Mouse (Mus musculus) hindbrain, embryonic 10.5 days (tissue): ENCODE results near the gene Gm340. TPM values are rescaled to one million over a fixed set of nuclear protein-coding genes. Genes with fewer than 3 reads are reported as not detected.

ENCODE experiments used
- DNase-seq: peaks from one replicate; pipeline ENCODE4 v3.0.0-alpha.2; 2017; ENCODE audit warnings: low spot score
- H3K27ac ChIP-seq: fragments of 300-500 bp; sonication (generic); 2 replicates; pipeline ENCODE4 v1.5.1; 2016; ENCODE audit warnings: mild to moderate bottlenecking, moderate library complexity
- H3K27me3 ChIP-seq: fragments of 300-500 bp; sonication (generic); 2 replicates; pipeline ENCODE4 v1.6.1; 2016; ENCODE audit warnings: mild to moderate bottlenecking; ENCODE audit not compliant: poor library complexity, insufficient read depth, severe bottlenecking
- H3K36me3 ChIP-seq: fragments of 300-500 bp; sonication (generic); 2 replicates; pipeline ENCODE4 v1.6.1; 2016; ENCODE audit warnings: mild to moderate bottlenecking, moderate library complexity
- H3K4me1 ChIP-seq: fragments of 300-500 bp; sonication (generic); replicated peaks from 2 replicates; pipeline ENCODE4 v1.6.1; 2016; ENCODE audit warnings: mild to moderate bottlenecking
- H3K4me3 ChIP-seq: fragments of 300-500 bp; sonication (generic); 2 replicates; pipeline ENCODE4 v1.5.1; 2016; ENCODE audit warnings: mild to moderate bottlenecking, moderate library complexity
- H3K9me3 ChIP-seq: fragments of 300-500 bp; sonication (generic); 2 replicates; pipeline ENCODE4 v1.6.1; 2016; ENCODE audit warnings: mild to moderate bottlenecking, moderate library complexity
- WGBS: fragments of 180-500 bp; shearing (Covaris S2); methylation state at CpG from one replicate; pipeline ENCODE4 v1.1.7; 2016; 5-methylcytosine and 5-hydroxymethylcytosine counted together
- polyA plus RNA-seq: library from polyadenylated mRNA; unstranded; fragments of >200 nt; fragmentation: Nextera tagmentation; extraction: Ambion mirVana; gene quantifications from 2 replicates; pipeline ENCODE4 v1.2.1, GENCODE M21; 2016

The Gm340 gene
- polyA plus RNA-seq, 1 experiment from 2014 or later: 3.0 TPM

- no peak for DNase-seq
- 70% methylated on average over 13 of the region's 13 CpGs for whole genome bisulfite sequencing
These were observed 34.9 kb downstream of the Gm340 start for GRCm38 (mm10) chr19:41617102-41617501.

GRCm38 (mm10) chr19:41618153-41618657 lies 36.0 kb downstream of the Gm340 start:
- no peak overlapping the region for H3K4me3 ChIP-seq
- peaks cover 82% of the 10 kb centered on the region for H3K27me3 ChIP-seq
- no peak for DNase-seq
- H3K27ac ChIP-seq: 0 out of 2 replicates have a peak overlapping the region, but pooled peaks have one; percentile 9
- no peaks in the 10 kb centered on the region for H3K9me3 ChIP-seq
- H3K36me3 ChIP-seq: no peaks in the 10 kb centered on the region
- peaks cover 59% of the 10 kb centered on the region for H3K4me1 ChIP-seq
- WGBS: 65% methylated on average over 6 of the region's 6 CpGs

More at GRCm38 (mm10) chr19:41617102-41617501, 34.9 kb downstream of the Gm340 start:
- H3K36me3 ChIP-seq: no peaks in the 10 kb centered on the region
- peaks cover 63% of the 10 kb centered on the region for H3K4me1 ChIP-seq
- H3K27ac ChIP-seq: no peak overlapping the region
- H3K27me3 ChIP-seq: peaks cover 89% of the 10 kb centered on the region
- H3K4me3 ChIP-seq: no peak overlapping the region
- no peaks in the 10 kb centered on the region for H3K9me3 ChIP-seq

GRCm38 (mm10) chr19:41618771-41619385 lies 36.7 kb downstream of the Gm340 start:
- Histone ChIP-seq H3K36me3 (peaks cover 5% of the 10 kb centered on the region), H3K27me3 (peaks cover 81% of the 10 kb centered on the region), H3K4me1 (peaks cover 52% of the 10 kb centered on the region), H3K9me3 (0 out of 2 replicates have a peak, but pooled peaks cover 3% of the 10 kb centered on the region), H3K27ac (0 out of 2 replicates have a peak overlapping the region, but pooled peaks have one; percentile 9), H3K4me3 (no peak overlapping the region)
- WGBS: 80% methylated on average over 19 of the region's 19 CpGs
- DNase-seq: no peak

- 87% methylated on average over 14 of the region's 14 CpGs for WGBS
- H3K27me3 ChIP-seq: peaks cover 69% of the 10 kb centered on the region
These were observed 38.4 kb downstream of the Gm340 start for GRCm38 (mm10) chr19:41620366-41621092.

GRCm38 (mm10) chr19:41628970-41629369 lies 46.8 kb downstream of the Gm340 start:
- H3K4me3 ChIP-seq: no peak overlapping the region
- no peak for DNase-seq
- no peak overlapping the region for H3K27ac ChIP-seq
- H3K4me1 ChIP-seq: 0 out of 2 replicates have a peak, but pooled peaks cover 3% of the 10 kb centered on the region
- peaks cover 22% of the 10 kb centered on the region for H3K27me3 ChIP-seq
- H3K36me3 ChIP-seq: peaks cover 36% of the 10 kb centered on the region
- 89% methylated on average over 11 of the region's 11 CpGs for WGBS
- H3K9me3 ChIP-seq: 0 out of 2 replicates have a peak, but pooled peaks cover 3% of the 10 kb centered on the region

More at GRCm38 (mm10) chr19:41620366-41621092, 38.4 kb downstream of the Gm340 start:
- Histone ChIP-seq H3K4me1 (peaks cover 36% of the 10 kb centered on the region), H3K9me3 (0 out of 2 replicates have a peak, but pooled peaks cover 6% of the 10 kb centered on the region), H3K4me3 (no peak overlapping the region), H3K27ac (no peak overlapping the region), H3K36me3 (peaks cover 22% of the 10 kb centered on the region)
- DNase-seq: no peak

- H3K27ac ChIP-seq: no peak overlapping the region
- WGBS: 46% methylated on average over 5 of the region's 5 CpGs
- DNase-seq: peak; percentile 64
- peaks cover 20% of the 10 kb centered on the region for H3K27me3 ChIP-seq
- peaks cover 36% of the 10 kb centered on the region for H3K36me3 ChIP-seq
- no peak overlapping the region for H3K4me3 ChIP-seq
- H3K4me1 ChIP-seq: 0 out of 2 replicates have a peak, but pooled peaks cover 3% of the 10 kb centered on the region
- 0 out of 2 replicates have a peak, but pooled peaks cover 3% of the 10 kb centered on the region for H3K9me3 ChIP-seq
These were observed 47.4 kb downstream of the Gm340 start for GRCm38 (mm10) chr19:41629532-41629931.

GRCm38 (mm10) chr19:41634099-41634498 lies 51.9 kb downstream of the Gm340 start:
- H3K9me3 ChIP-seq: no peaks in the 10 kb centered on the region
- H3K36me3 ChIP-seq: peaks cover 25% of the 10 kb centered on the region; the same call in 1 of the 2 replicates
- H3K4me3 ChIP-seq: no peak overlapping the region
- H3K27me3 ChIP-seq: peaks cover 20% of the 10 kb centered on the region
- no peak for DNase-seq
- H3K4me1 ChIP-seq: no peaks in the 10 kb centered on the region; the same call in 1 of the 2 replicates
- 88% methylated on average over 10 of the region's 10 CpGs for WGBS
- H3K27ac ChIP-seq: no peak overlapping the region

- 72% methylated on average over 6 of the region's 6 CpGs for WGBS
- DNase-seq: no peak
- Histone ChIP-seq H3K4me1 (no peaks in the 10 kb centered on the region; the same call in 1 of the 2 replicates), H3K9me3 (no peaks in the 10 kb centered on the region), H3K27me3 (peaks cover 20% of the 10 kb centered on the region), H3K4me3 (no peak overlapping the region), H3K36me3 (peaks cover 25% of the 10 kb centered on the region; the same call in 1 of the 2 replicates), H3K27ac (no peak overlapping the region)
These were observed 52.8 kb downstream of the Gm340 start for GRCm38 (mm10) chr19:41634999-41635398.

Other genes with a start within 250 kb of the Gm340 start
- 3.1 and 3.3 TPM in 2 replicates for gene Pik3ap1, start 197.3 kb upstream of the Gm340 start, polyA plus RNA-seq
- 16.5 and 21.1 TPM in 2 replicates for gene Lcor, start 99.7 kb upstream of the Gm340 start, polyA plus RNA-seq
- 13.9 and 18.0 TPM in 2 replicates for gene Slit1, start 161.3 kb downstream of the Gm340 start, polyA plus RNA-seq
- 27.9 and 37.9 TPM in 2 replicates for gene Arhgap19, start 219.7 kb downstream of the Gm340 start, polyA plus RNA-seq
- 10.8 and 13.4 TPM in 2 replicates for gene Frat1, start 247.6 kb downstream of the Gm340 start, polyA plus RNA-seq